Mouse (Mus musculus): ENCODE data around the gene Fam24b.

The Fam24b gene

DNA sequence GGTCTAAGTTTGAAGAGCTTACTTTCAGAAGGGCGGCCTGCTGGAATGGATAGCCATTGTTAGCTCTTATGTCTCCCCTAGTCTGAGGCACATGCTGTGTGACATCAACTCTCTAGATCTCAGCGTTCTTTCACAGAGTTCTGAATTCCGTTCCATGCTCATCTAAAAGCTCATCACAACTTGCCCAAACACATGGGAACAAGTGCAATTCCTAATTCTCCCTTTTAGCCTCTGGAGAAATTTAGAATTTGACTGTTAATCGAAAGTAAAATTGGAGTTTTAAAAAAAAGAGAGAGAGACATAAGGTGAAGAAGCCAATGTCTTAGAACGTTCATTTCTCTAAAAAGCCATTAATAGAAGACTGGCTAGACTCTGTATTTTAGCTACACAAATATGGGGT lies at the start of gene Fam24b:
TSS of gene Fam24b (minus strand) at position 101 of the 400 bp plus-strand sequence.
- DNase-seq, result no peak

DNA sequence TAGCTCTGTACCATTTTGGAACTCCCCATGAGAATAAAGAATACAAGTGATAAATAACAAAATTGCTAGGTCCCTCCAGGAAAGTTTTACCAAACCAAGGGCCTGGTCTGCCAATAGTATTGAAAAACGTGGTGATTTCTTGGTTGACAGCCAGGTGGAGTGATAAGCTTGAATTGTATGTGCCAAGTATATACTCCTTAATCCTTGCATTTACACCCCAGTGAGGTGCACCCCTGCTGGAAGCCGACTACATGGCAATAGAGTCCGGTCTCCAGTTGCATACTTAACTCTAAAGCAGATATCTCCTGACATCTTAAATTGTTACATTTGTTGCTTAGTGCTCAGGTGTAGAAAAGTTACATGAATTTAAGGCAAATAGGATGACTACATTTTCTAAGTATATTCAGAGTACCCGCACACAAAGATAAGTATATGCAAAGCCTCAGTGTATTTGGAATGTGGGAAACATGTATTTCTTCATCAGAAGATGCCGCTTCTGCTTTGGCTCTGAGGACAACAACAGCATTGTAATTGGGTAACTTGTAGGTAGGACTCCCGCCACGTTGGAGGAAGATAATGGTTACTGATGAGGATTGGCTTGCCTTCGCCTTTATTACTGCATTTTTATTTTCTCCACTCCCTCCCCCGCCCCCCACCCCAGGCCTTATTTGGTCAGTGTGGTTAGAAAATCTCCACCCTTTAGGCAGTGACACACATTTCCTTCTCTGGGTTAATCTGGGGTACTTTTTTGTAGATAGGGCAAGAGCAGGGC lies 42.8 kb upstream of the Fam24b start:
- no peak for DNase-seq

- DNase-seq, result no peak
Measured at GRCm38 (mm10) chr7:131371470-131371860, 42.1 kb upstream of the Fam24b start.

DNA sequence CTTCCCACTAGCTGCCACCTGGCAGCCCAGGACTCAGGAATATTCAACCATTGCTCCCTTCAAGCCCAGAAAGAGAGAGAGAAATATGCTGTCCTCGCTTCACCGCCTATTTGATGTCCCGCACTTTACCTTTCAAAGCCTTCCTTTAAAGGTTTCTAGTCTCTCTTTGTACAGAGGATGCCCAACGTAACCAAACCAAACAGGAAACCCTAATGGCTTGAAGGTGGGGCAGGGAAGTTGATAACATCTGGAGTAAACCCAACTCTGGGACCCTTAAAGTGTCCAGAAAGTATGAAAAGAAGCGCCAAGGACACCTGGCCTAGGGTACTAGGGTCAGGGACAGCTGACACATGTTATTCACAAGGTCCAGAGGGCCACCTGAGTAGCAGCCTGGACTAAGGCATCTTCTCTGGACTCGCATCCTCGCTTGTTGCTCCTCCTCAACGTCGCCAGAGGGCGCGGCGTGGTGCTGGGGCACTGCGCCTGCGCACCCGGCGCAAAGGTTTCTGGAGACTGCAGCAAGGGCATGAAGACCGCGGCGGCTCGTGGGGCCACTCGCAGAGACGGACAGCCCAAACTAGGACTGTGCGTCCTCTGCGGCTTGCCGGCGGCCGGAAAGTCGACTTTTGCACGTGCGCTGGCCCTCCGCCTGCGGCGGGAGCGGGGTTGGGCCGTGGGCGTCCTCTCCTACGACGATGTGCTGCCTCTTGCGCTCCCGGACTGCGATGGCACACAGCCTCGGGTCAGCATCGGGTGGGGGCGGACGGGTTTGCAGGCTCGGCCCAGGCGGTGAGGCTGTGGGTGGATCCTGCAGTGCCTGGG lies 41.5 kb upstream of the Fam24b start, which contains the start of gene Pstk:
TSS of gene Pstk (plus strand) at position 494 of the 822 bp plus-strand sequence.
- DNase-seq, result peak; percentile 92

DNA sequence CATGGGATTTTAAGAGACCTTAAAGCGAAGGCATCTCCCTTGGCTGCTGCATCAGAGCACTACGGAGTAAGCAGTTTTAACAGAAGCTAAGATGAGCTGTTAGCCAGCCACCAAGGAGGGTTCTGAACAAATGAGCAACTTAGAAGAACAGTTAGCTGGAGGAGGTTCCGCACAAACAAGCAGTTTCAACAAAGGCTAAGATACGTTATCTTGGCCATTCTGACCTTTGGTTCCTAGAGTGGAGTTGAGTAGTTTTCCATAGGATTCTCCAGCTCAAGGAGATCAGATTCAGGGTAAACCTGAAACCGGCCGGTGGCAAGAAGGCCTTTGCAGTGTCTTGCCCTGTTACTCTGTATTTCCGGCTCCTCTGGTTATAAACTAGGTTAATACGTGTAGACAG lies 34.8 kb upstream of the Fam24b start:
- DNase-seq, result no peak

DNA sequence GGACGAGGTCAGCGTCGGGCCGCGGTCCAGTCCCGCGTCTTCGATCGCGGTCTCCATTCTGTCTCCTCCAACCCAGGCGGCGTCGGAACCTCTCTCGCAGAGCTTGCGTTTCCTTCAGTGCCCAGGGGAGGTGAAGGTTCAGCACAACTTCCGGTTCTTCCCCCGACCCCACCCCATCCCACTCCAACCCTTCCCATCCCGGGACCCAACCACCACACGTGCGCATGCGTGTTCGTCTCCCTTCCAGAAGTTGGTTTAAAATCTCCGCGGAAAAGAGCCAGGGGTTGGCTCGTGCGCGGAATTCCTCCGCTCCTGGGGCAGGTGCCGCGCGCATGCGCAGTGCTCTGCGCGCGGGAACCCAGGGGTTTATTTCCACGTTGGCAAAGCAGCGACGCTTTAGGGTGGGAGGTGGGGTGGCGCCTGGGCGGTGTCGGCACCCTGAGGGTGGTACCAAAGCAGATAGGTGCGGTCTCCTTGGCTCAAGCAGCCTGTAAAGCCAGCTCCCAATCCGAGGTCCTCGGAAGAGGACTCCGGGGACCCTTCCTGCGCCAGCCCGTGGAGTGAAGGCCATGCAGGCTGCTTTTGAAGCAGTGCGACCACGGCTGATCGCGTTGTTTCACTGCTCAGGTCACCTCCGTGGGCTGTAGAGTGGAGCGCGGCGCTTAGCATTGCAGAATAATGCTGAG lies 33.4 kb upstream of the Fam24b start, which contains the start of gene 2310057M21Rik:
TSS of gene 2310057M21Rik (minus strand) at position 145 of the 686 bp plus-strand sequence.
- peak; percentile 96 for DNase-seq

GRCm38 (mm10) chr7:131362269-131362614 lies 32.9 kb upstream of the Fam24b start:
- DNase-seq, result no peak

- DNase-seq, result no peak
Measured at GRCm38 (mm10) chr7:131356105-131356504, 26.8 kb upstream of the Fam24b start.

GRCm38 (mm10) chr7:131345856-131346541 lies 16.7 kb upstream of the Fam24b start:
- DNase-seq, result no peak

GRCm38 (mm10) chr7:131337502-131338068 lies 8.3 kb upstream of the Fam24b start:
- no peak for DNase-seq

DNA sequence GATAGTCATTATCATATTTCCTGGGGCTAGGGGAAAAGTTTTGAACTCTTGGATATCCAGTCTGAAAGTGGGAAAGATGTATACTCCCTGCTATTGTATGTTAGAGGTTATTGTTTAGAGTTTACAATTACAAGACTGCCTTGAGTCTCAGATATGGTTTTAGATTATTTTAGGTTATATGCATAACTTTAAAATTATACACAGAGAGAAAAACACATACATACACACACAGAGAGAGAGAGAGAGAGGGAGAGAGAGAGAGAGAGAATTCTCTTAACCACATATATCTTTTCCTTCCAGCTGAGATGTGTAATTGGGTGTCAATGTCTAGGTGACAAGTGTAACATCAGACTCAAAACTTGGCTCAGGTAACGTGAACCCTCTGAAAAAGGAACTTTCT lies 4.2 kb upstream of the Fam24b start, which contains the start of gene Fam24a:
TSS of gene Fam24a (plus strand) at position 301 of the 400 bp plus-strand sequence.
- DNase-seq, result no peak

- DNase-seq, result no peak
Measured at GRCm38 (mm10) chr7:131331688-131332087, 2.4 kb upstream of the Fam24b start.

DNA sequence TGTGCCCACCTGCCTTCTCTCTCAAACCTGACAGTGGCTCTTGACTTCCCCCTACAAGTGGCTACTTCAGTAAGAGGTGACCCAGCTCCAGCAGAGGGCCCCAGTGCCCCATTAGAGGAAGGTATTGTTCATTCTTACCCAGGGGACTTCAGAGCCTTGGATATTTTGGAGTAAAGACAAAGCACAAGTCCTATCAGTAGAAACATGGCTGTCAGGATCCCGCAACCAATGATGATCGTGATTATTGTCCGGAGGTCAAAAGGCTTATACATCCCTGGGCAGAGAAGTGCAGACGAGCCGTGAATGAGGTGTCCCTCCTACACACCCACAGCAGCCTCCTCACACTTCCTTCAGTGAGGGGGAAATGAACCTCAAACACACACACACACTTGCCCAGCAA lies 2.3 kb downstream of the Fam24b start:
- no peak for DNase-seq

- DNase-seq, result no peak
Measured at GRCm38 (mm10) chr7:131322192-131322591, 7.1 kb downstream of the Fam24b start, which contains the start of gene Cuzd1. Cuzd1 (minus strand) TSS chr7:131322292.

DNA sequence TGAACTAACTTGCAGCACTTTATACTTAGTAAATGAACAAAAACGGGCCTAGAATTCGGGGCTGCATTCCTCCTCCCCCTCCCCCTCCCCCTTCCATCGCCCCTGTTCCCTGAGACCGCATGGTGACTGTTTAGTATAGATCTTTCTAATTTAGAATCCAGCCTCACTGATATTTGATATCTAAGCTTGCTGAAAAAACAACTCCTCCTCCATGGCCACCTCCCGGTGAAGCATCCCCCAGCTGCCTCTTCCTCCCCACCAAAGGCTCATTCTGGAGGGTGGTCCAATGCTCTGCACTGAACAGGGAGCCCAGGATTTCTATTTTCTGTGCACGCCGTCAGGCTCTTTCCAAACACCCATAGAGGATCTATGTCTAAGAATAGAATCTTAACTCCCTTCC lies 11.0 kb downstream of the Fam24b start:
- no peak for DNase-seq

DNA sequence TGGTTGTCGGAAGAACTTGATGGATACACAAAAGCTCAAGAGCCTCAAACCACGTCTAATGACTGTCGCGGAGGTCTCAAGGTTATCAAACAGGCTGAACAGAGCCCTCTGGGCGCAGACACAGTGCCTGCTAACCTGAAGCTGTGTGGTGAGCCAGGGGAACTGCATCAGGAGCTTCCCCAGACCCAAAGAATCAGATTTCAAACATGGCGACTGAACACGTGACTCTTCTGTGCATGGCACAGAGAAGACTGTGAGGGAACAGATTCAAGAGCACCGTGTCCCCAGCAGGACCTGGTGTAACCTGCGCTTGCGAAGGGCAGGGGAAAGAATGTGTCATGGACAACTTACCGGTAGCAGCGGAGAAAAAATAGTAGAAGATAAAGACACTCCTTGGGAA lies 11.7 kb downstream of the Fam24b start:
- no peak for DNase-seq

DNA sequence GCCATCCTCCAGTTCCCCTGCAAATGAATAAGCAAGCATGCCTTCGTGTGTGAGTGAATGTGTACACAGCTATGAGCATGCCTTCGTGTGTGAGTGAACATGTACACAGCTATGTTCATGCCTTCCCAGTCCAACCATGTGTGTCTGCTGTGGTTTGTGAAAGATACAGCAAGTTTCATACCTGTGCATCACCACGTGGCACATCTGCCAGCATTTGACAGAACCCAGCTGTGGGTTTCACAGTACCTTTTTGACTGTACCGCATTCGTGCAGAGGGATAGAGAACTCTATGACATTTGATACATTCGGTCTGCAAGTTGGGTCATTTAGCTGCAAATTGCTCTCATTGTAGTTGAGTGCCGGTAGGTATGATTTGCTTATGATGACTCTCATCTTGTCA lies 14.8 kb downstream of the Fam24b start:
- DNase-seq, result no peak

GRCm38 (mm10) chr7:131306733-131307132 lies 22.6 kb downstream of the Fam24b start:
- DNase-seq, result no peak

GRCm38 (mm10) chr7:131303340-131303739 lies 26.0 kb downstream of the Fam24b start:
- no peak for DNase-seq

DNA sequence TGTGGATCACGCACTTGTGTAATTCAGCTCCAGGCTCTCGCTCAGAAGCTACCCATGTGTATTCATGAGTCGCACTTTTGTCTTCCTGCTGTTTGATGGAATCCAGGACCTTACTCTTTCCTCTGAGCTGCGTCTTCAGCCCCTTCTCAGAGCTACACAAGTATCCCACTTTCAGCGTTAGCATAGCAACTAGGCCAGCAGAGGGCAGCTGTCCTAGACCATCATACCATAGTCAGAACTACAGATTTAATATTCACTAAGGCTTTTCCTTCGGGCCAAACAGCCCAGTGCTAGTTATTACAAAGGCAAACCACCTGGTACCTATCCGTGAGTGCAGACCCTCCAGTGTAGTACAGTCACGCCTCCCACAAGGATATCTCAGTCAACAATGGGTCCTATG lies 32.2 kb downstream of the Fam24b start:
- DNase-seq, result peak; percentile 14

Measured in kidney, postnatal 10 days (tissue).